ENCODE assay signal across 8 mouse cellular contexts in the genomic region with DNA sequence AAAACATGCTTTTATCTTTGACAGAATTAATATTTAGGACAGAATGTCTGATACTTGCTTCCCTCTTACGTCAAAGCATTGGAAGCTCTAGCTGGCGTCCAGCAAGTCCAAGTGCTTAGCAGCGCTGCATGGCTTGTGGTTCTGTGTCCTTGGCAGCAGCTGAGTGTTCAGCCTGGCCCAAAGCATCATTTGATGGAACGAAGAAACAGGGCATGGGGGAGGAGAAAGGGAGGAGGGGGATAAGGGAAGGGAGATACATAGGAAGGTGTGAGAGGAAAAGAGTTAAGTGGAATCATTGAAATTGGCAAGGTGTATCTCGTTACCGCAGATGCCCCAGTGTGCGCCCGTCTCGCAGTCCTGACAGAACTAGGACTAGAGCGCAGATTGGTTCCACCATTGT.
DNase-seq lines count a peak whose midpoint lies in the region; ATAC-seq and TF ChIP-seq lines count a peak whose summit lies in the region.
"Had no signal": no experiment of that assay in that cellular context is flagged by ENCODE, and none has a peak within 500 bp of the region (broad histone marks: within the 10 kb centered on the region; RNA-seq: fewer than 3 reads in every experiment).

No protein-coding gene starts in this region.

- no peaks in the 10 kb centered on the region for H3K36me3 ChIP-seq in midbrain, postnatal 0 days (ENCODE audit: insufficient read depth, low read length)
- H3K36me3 ChIP-seq in midbrain, embryonic 11.5 days (ENCODE audit: control insufficient read depth, insufficient read depth, low read length) = no peaks in the 10 kb centered on the region
- H3K36me3 ChIP-seq in midbrain, embryonic 10.5 days = no peaks in the 10 kb centered on the region

- no peak for ATAC-seq in midbrain, postnatal 0 days (ENCODE audit: low FRiP score)
- ATAC-seq in midbrain, embryonic 11.5 days (ENCODE audit: low FRiP score) = no peak
- ATAC-seq in activated CD4-positive, CD25-positive, alpha-beta regulatory T cell, adult 4 months = no peak

- H3K9me3 ChIP-seq in midbrain, postnatal 0 days (ENCODE audit: low read length) = no peaks in the 10 kb centered on the region
- H3K9me3 ChIP-seq in midbrain, embryonic 11.5 days (ENCODE audit: control insufficient read depth, low read length) = no peaks in the 10 kb centered on the region
- no peaks in the 10 kb centered on the region for H3K9me3 ChIP-seq in midbrain, embryonic 10.5 days (replicated peaks)
- H3K9me3 ChIP-seq: megakaryocyte, embryonic 14.5 days had no signal

- no peak overlapping the region for H3K9ac ChIP-seq in midbrain, postnatal 0 days (replicated peaks; ENCODE audit: low read length, poor library complexity, severe bottlenecking)
- no peak overlapping the region for H3K9ac ChIP-seq in midbrain, embryonic 11.5 days (ENCODE audit: low read length)

- no peaks in the 10 kb centered on the region for H3K4me1 ChIP-seq in midbrain, postnatal 0 days (ENCODE audit: insufficient read depth, low read length)
- no peaks in the 10 kb centered on the region for H3K4me1 ChIP-seq in midbrain, embryonic 11.5 days (ENCODE audit: control insufficient read depth, insufficient read depth, low read length)
- H3K4me1 ChIP-seq in midbrain, embryonic 10.5 days = peaks cover 12% of the 10 kb centered on the region
- H3K4me1 ChIP-seq: megakaryocyte, embryonic 14.5 days had no signal

- no peak for TF ChIP-seq CTCF in midbrain, postnatal 0 days (IDR thresholded peaks at IDR 0.05)

- H3K27me3 ChIP-seq in midbrain, postnatal 0 days (ENCODE audit: insufficient read depth, low read length) = no peaks in the 10 kb centered on the region
- H3K27me3 ChIP-seq in midbrain, embryonic 11.5 days (ENCODE audit: control insufficient read depth, insufficient read depth, low read length) = no peaks in the 10 kb centered on the region
- H3K27me3 ChIP-seq in midbrain, embryonic 10.5 days (ENCODE audit: low read depth, poor library complexity, severe bottlenecking) = no peaks in the 10 kb centered on the region
- H3K27me3 ChIP-seq: megakaryocyte, embryonic 14.5 days had no signal

- no peak overlapping the region for H3K4me2 ChIP-seq in midbrain, postnatal 0 days (ENCODE audit: low read depth, low read length, poor library complexity, severe bottlenecking)
- H3K4me2 ChIP-seq in midbrain, embryonic 11.5 days = no peak overlapping the region

- intact Hi-C loops in heart, postnatal 25 days (cut with DNase I) = loop anchor here (5.0 kb wide), 1 partner anchor 57 kb away; no protein-coding TSS in a partner anchor

- H3K4me3 ChIP-seq in midbrain, postnatal 0 days (ENCODE audit: low read depth, low read length) = no peak overlapping the region
- H3K4me3 ChIP-seq in midbrain, embryonic 11.5 days (ENCODE audit: low read depth, low read length) = no peak overlapping the region
- no peak overlapping the region for H3K4me3 ChIP-seq in midbrain, embryonic 10.5 days
- H3K4me3 ChIP-seq: megakaryocyte, embryonic 14.5 days had no signal

- 75% methylated on average over 10 of the region's 10 CpGs for WGBS in midbrain, postnatal 0 days
- WGBS in midbrain, embryonic 11.5 days = 88% methylated on average over 10 of the region's 10 CpGs
- WGBS in midbrain, embryonic 10.5 days = 91% methylated on average over 10 of the region's 10 CpGs

- peak; percentile 54 for DNase-seq in midbrain, postnatal 0 days (ENCODE audit: low spot score)
- DNase-seq in midbrain, embryonic 11.5 days (ENCODE audit: low spot score, missing footprints) = no peak
- DNase-seq in gastrocnemius, adult 8-10 months (ENCODE audit: low spot score in 2 of 2) = peak; percentile 9 to 12
- peak; percentile 64 for DNase-seq in heart, postnatal 25 days (ENCODE audit: low spot score)
- DNase-seq in right cerebral cortex, postnatal 4 days = peak; percentile 6
- DNase-seq in midbrain, embryonic 10.5 days (ENCODE audit: low spot score) = no peak

- no peak overlapping the region for H3K27ac ChIP-seq in midbrain, postnatal 0 days (ENCODE audit: low read depth, low read length)
- no peak overlapping the region for H3K27ac ChIP-seq in midbrain, embryonic 11.5 days (ENCODE audit: low read depth, low read length)
- no peak overlapping the region for H3K27ac ChIP-seq in midbrain, embryonic 10.5 days (replicated peaks)

Comparison
In these comparisons a context has a peak if more than half of its experiments do, and no peak if none do; other contexts are left out.
1. DNase-seq: peak in midbrain, postnatal 0 days (single experiment), gastrocnemius, adult 8-10 months (2 of 2), heart, postnatal 25 days (single experiment) and right cerebral cortex, postnatal 4 days (single experiment); none in midbrain, embryonic 11.5 days (single experiment) and midbrain, embryonic 10.5 days (single experiment).